Mouse (Mus musculus) liver, adult 2 months (tissue): Measurements from ENCODE around the gene Hoxa3. TPM values are rescaled to one million over a fixed set of nuclear protein-coding genes. Genes with fewer than 3 reads are reported as not detected.

Experiments used
- DNase-seq: peaks from one replicate; pipeline ENCODE4 v3.0.0-alpha.2; 2011; ENCODE audit warnings: low read depth, low spot score; ENCODE audit errors: extremely low read depth
- H3K27ac ChIP-seq: fragments of 200-500 bp; replicated peaks from 2 replicates; pipeline ENCODE4 v1.5.1; 2012; ENCODE audit warnings: low read depth, mild to moderate bottlenecking, control low read depth, inconsistent platforms, low read length; ENCODE audit not compliant: insufficient read depth
- H3K27me3 ChIP-seq: fragments of 200-500 bp; 2 replicates; pipeline ENCODE4 v1.6.1; 2012; ENCODE audit warnings: mild to moderate bottlenecking, moderate library complexity, low read length, inconsistent platforms; ENCODE audit not compliant: control insufficient read depth, insufficient read depth
- H3K36me3 ChIP-seq: fragments of 200-500 bp; 2 replicates; pipeline ENCODE4 v1.6.1; 2012; ENCODE audit warnings: low read length, inconsistent platforms; ENCODE audit not compliant: control insufficient read depth, insufficient read depth
- H3K4me1 ChIP-seq: fragments of 200-500 bp; 2 replicates; pipeline ENCODE4 v1.6.1; 2011; ENCODE audit warnings: low read length; ENCODE audit not compliant: control insufficient read depth, insufficient read depth
- H3K4me3 ChIP-seq: fragments of 200-500 bp; 2 replicates; pipeline ENCODE4 v1.5.1; 2011; ENCODE audit warnings: low read depth, mild to moderate bottlenecking, control low read depth, low read length, moderate library complexity; ENCODE audit not compliant: insufficient read depth
- H3K79me2 ChIP-seq: fragments of 200-500 bp; 2 replicates; pipeline ENCODE4 v1.6.1; 2012; ENCODE audit warnings: inconsistent platforms, mild to moderate bottlenecking, low read length, moderate library complexity; ENCODE audit not compliant: control insufficient read depth, insufficient read depth
- H3K9ac ChIP-seq: fragments of 200-500 bp; 2 replicates; pipeline ENCODE4 v1.6.1; 2012; ENCODE audit warnings: low read depth, mild to moderate bottlenecking, control low read depth, inconsistent platforms, low read length
- CTCF ChIP-seq: fragments of 200-500 bp; IDR thresholded peaks from 2 replicates; pipeline ENCODE4 v1.5.1; 2011; ENCODE audit warnings: low read depth, low read length, control low read depth
- POLR2A ChIP-seq: fragments of 200-500 bp; IDR thresholded peaks from 2 replicates; pipeline ENCODE4 v1.6.1; 2011; ENCODE audit warnings: low read length, control low read depth; ENCODE audit not compliant: insufficient read depth; ENCODE audit errors: extremely low read depth
- WGBS: fragments of 180-500 bp; shearing (Covaris S2); methylation state at CpG from one replicate; pipeline ENCODE4 v1.1.7; 2018; 5-methylcytosine and 5-hydroxymethylcytosine counted together
- polyA plus RNA-seq: library from polyadenylated mRNA; depleted of rRNA; stranded (reverse); fragments of >200 nt; gene quantifications from 2 replicates; pipeline ENCODE4 v1.2.3, GENCODE M21; 2012
- total RNA-seq: library from RNA; depleted of rRNA; stranded (reverse); fragments of >200 nt; gene quantifications from 2 replicates; pipeline ENCODE4 v1.2.3, GENCODE M21; 2014

Hoxa3 gene
- total and polyA plus RNA-seq, 2 experiments, result 0.09 to 0.20 TPM

DNA sequence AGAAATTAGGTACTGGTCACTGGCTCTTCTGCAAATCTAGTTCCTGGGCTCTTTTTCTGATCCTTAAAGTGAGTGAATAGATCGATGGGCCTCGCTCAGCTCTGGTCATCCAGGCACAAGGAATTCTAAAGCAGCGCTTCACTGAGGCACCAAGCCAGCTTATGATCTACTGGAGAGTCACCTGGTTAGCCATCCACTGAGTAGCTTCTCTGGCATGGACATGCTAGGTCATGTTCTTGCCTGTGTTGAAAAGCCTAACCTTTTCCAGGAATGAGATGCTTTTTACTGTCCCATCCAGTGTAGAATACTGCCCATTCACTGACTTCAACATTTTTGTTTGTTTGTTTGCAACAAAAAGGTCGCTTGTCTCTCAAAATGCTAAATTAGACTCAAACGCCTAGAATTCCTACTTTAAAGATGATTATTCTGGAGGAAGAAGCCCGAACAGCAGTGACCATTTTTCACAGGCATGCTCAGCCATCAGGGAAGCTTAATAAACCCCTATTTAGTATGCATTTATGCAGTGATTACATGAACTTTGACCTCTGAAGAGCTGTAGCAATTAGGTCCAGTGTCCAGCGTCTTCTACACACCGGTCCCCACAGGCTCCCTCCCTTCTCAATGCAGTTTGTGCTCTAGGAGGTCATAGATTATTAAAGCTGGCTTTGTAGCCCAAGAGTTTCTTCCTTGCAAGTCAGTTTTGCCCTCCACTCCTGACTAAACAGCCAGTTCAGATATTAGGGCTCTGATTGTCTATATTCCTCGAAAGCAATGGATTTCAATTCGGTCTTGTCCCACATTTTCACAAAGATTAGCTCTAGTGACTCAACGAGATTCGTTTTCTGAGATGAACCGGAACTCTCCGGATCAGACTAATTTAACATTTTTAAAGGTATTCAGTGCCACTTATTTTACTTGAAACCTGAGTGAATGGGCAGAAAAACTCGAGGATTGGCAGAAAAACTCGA lies 60.6 kb downstream of the Hoxa3 start:
- Histone ChIP-seq H3K9ac (no peak overlapping the region), H3K4me1 (no peaks in the 10 kb centered on the region), H3K27ac (no peak overlapping the region), H3K79me2 (no peaks in the 10 kb centered on the region), H3K27me3 (peaks cover 6% of the 10 kb centered on the region; the same call in 1 of the 2 replicates), H3K36me3 (no peaks in the 10 kb centered on the region), H3K4me3 (no peak overlapping the region)
- no peak for TF ChIP-seq POLR2A
- no peak for TF ChIP-seq CTCF
- no peak for DNase-seq
- 24% methylated on average over 16 of the region's 16 CpGs for WGBS

DNA sequence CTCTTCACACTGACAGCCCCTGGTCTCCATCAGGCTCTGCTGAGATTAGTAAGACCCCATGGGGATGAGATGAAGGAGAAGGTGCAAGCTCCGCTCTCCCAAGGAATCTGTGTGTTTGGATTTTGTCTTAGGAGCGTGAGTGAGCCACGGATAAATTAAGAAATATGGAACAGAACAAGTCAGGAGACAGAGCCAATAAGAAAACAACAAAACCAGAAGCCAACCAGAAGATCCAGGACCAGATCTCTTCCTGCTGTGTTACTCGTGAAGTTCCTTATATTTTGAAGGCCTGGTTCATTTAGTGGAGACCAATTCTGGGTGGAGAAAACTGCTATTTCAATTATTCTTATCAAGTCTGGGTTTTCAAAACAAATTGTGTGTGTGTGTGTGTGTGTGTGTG lies 61.6 kb downstream of the Hoxa3 start:
- H3K27me3 ChIP-seq, result peaks cover 3% of the 10 kb centered on the region; the same call in 1 of the 2 replicates
- WGBS, result 39% methylated on average over 4 of the region's 4 CpGs

DNA sequence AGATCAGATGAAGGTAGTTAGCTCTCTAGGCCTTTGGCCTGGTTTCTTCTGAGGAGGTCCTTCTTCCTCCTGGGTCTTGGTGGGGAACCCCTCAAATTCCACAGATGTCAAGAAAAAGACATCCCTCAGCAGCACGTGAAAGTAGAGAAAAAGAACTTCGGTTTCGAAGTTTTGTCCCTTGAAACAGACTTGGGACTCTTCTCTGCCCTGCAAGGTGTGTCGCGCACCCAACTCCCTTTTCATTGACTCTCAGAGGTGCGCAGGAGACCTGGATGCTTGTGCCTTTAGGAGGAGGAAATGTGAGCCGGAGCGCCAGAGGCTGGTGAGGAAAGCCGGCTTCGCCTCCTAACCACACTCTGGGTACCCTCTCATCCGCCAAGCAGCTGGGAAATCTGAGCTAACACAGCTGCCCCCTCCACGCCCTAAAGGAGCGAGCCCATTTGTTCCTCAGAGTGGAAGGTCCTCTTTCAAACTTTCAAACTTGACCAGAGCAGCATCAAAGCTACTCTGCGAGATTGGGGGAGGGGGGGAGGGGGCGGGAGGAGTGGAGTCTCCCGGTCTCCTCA lies 62.7 kb downstream of the Hoxa3 start:
- no peak for TF ChIP-seq POLR2A
- TF ChIP-seq CTCF, result no peak

More for the DNA sequence above, 61.6 kb downstream of the Hoxa3 start:
- H3K9ac ChIP-seq, result no peak overlapping the region
- no peak overlapping the region for H3K4me3 ChIP-seq
- no peaks in the 10 kb centered on the region for H3K36me3 ChIP-seq
- no peak for DNase-seq
- H3K4me1 ChIP-seq, result no peaks in the 10 kb centered on the region
- no peak overlapping the region for H3K27ac ChIP-seq
- TF ChIP-seq POLR2A (no peak), CTCF (no peak)
- H3K79me2 ChIP-seq, result no peaks in the 10 kb centered on the region

DNA sequence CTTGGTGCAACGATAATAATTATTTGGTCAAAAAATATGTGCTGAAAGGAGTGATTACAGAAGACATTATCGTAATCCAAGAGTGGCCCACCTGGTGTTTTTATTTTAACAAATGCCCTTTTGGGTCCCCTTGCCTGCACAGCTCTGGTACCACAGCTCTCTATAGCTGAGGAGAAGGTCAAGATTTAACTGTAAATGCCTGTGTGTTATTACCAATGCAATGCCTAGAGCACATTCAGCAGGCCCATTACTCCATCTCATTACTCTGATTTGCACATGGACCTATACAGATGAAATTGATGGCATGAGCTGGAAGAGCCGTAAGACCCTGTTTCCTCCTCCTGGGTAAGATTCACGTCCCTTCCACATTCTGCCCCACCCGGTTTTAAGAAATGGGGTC lies 74.0 kb downstream of the Hoxa3 start:
- Histone ChIP-seq H3K4me3 (no peak overlapping the region), H3K27me3 (no peaks in the 10 kb centered on the region), H3K4me1 (no peaks in the 10 kb centered on the region), H3K9ac (no peak overlapping the region), H3K27ac (no peak overlapping the region), H3K36me3 (no peaks in the 10 kb centered on the region), H3K79me2 (no peaks in the 10 kb centered on the region)
- DNase-seq, result no peak
- WGBS, result 89% methylated on average over 5 of the region's 5 CpGs
- no peak for TF ChIP-seq CTCF
- TF ChIP-seq POLR2A, result no peak

More for the DNA sequence above, 62.7 kb downstream of the Hoxa3 start:
- Histone ChIP-seq H3K36me3 (no peaks in the 10 kb centered on the region), H3K79me2 (no peaks in the 10 kb centered on the region), H3K4me1 (no peaks in the 10 kb centered on the region), H3K27me3 (peaks cover 5% of the 10 kb centered on the region; the same call in 1 of the 2 replicates), H3K27ac (no peak overlapping the region), H3K9ac (no peak overlapping the region), H3K4me3 (no peak overlapping the region)
- DNase-seq, result no peak
- 22% methylated on average over 16 of the region's 16 CpGs for WGBS

DNA sequence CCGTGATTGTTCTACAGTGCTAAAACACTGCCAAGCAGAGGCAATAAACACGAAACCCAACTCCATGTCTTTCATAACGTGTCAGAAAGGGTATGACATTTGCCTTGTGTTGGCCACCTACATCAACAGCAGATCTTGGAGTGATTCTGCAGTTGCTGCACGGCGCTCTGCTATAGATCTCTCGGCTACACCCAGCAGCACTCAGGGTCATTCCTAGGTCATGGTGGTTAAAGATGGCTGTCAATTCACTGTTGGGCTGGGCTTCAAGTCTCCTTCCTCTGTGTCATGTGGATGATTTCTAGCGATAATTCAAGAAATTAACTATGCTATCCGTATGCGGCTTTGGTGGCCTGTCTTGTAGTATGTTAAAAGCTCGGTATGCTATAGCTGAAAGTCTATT lies 74.6 kb downstream of the Hoxa3 start:
- no peaks in the 10 kb centered on the region for H3K36me3 ChIP-seq
- TF ChIP-seq CTCF (no peak), POLR2A (no peak)
- 73% methylated on average over 10 of the region's 10 CpGs for WGBS
- no peak overlapping the region for H3K9ac ChIP-seq
- no peak overlapping the region for H3K4me3 ChIP-seq
- H3K4me1 ChIP-seq, result no peaks in the 10 kb centered on the region
- no peaks in the 10 kb centered on the region for H3K79me2 ChIP-seq
- H3K27ac ChIP-seq, result no peak overlapping the region
- H3K27me3 ChIP-seq, result no peaks in the 10 kb centered on the region
- no peak for DNase-seq
